Mouse (Mus musculus): ENCODE results near the gene Slc24a3.

The Slc24a3 gene

GRCm38 (mm10) chr2:145421889-145422212 lies 254.3 kb downstream of the Slc24a3 start:
- DNase-seq (ENCODE audit: low read depth, low spot score) = no peak

GRCm38 (mm10) chr2:145429982-145430381 lies 262.4 kb downstream of the Slc24a3 start:
- no peak for DNase-seq (ENCODE audit: low read depth, low spot score)

- DNase-seq (ENCODE audit: low read depth, low spot score) = no peak
Measured at GRCm38 (mm10) chr2:145434068-145434467, 266.5 kb downstream of the Slc24a3 start.

- peak; percentile 85 for DNase-seq (ENCODE audit: low read depth, low spot score)
Measured at GRCm38 (mm10) chr2:145438336-145438735, 270.8 kb downstream of the Slc24a3 start.

- no peak for DNase-seq (ENCODE audit: low read depth, low spot score)
Measured at GRCm38 (mm10) chr2:145439755-145440154, 272.2 kb downstream of the Slc24a3 start.

- DNase-seq (ENCODE audit: low read depth, low spot score) = peak; percentile 17
Measured at GRCm38 (mm10) chr2:145457106-145457747, 289.7 kb downstream of the Slc24a3 start.

GRCm38 (mm10) chr2:145460854-145461423 lies 293.4 kb downstream of the Slc24a3 start:
- DNase-seq (ENCODE audit: low read depth, low spot score) = peak; percentile 52

- DNase-seq (ENCODE audit: low read depth, low spot score) = no peak
Measured at GRCm38 (mm10) chr2:145462253-145462652, 294.7 kb downstream of the Slc24a3 start.

- DNase-seq (ENCODE audit: low read depth, low spot score) = no peak
Measured at GRCm38 (mm10) chr2:145468701-145469325, 301.3 kb downstream of the Slc24a3 start.

GRCm38 (mm10) chr2:145477484-145477883 lies 309.9 kb downstream of the Slc24a3 start:
- no peak for DNase-seq (ENCODE audit: low read depth, low spot score)

GRCm38 (mm10) chr2:145479676-145480075 lies 312.1 kb downstream of the Slc24a3 start:
- DNase-seq (ENCODE audit: low read depth, low spot score) = no peak

GRCm38 (mm10) chr2:145500231-145500630 lies 332.7 kb downstream of the Slc24a3 start:
- DNase-seq (ENCODE audit: low read depth, low spot score) = no peak

- no peak for DNase-seq (ENCODE audit: low read depth, low spot score)
Measured at GRCm38 (mm10) chr2:145501472-145501871, 333.9 kb downstream of the Slc24a3 start.

GRCm38 (mm10) chr2:145507702-145508101 lies 340.1 kb downstream of the Slc24a3 start:
- DNase-seq (ENCODE audit: low read depth, low spot score) = no peak

GRCm38 (mm10) chr2:145510650-145511225 lies 343.2 kb downstream of the Slc24a3 start:
- no peak for DNase-seq (ENCODE audit: low read depth, low spot score)

- DNase-seq (ENCODE audit: low read depth, low spot score) = no peak
Measured at GRCm38 (mm10) chr2:145515956-145516355, 348.4 kb downstream of the Slc24a3 start.

GRCm38 (mm10) chr2:145517346-145517745 lies 349.8 kb downstream of the Slc24a3 start:
- DNase-seq (ENCODE audit: low read depth, low spot score) = peak; percentile 70

- DNase-seq (ENCODE audit: low read depth, low spot score) = no peak
Measured at GRCm38 (mm10) chr2:145522017-145522416, 354.5 kb downstream of the Slc24a3 start.

GRCm38 (mm10) chr2:145523381-145523780 lies 355.8 kb downstream of the Slc24a3 start:
- no peak for DNase-seq (ENCODE audit: low read depth, low spot score)

GRCm38 (mm10) chr2:145527151-145527550 lies 359.6 kb downstream of the Slc24a3 start:
- no peak for DNase-seq (ENCODE audit: low read depth, low spot score)

GRCm38 (mm10) chr2:145530941-145531353 lies 363.4 kb downstream of the Slc24a3 start:
- DNase-seq (ENCODE audit: low read depth, low spot score) = peak; percentile 13

- DNase-seq (ENCODE audit: low read depth, low spot score) = no peak
Measured at GRCm38 (mm10) chr2:145533086-145533485, 365.5 kb downstream of the Slc24a3 start.

- DNase-seq (ENCODE audit: low read depth, low spot score) = no peak
Measured at GRCm38 (mm10) chr2:145535307-145535706, 367.8 kb downstream of the Slc24a3 start.

Measured in ZHBTc4 (cell line).